Mouse (Mus musculus): ENCODE results near the gene Serpina1c. TPM values are rescaled to one million over a fixed set of nuclear protein-coding genes. Genes with fewer than 3 reads are reported as not detected.
"Not testable (repeated sequence)": the region's sequence is repeated elsewhere in the genome, so short reads cannot be mapped to it uniquely, and the experiment has no call there.

The Serpina1c gene
- polyA plus RNA-seq (2012; rRNA removed), result 2.0 and 6.3 TPM in 2 replicates

DNA sequence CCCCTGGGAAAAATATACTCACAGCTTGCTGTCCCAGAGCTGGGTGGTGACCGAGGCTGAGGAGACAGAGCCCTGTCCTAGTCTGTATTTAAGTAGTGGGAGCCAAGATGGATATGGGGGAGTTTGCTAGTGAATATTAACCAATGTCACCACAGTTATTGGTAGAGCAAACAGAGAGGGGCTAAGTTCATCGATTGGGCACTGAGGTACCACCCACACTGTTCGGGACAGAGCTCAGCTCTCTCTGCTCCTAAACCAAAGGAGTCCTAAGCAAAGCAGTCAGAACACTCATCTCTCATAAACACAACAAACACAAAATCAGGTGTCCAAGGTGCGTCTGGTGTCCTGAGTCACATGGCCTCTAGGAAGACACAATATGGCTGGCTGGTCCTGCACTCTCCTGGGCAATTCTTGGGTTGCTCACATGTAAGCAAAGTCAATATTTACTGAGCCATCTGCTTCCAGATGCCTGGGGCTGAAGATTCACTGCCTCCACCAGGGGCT, at the start of gene Serpina1c:
Gene Serpina1c (minus strand): TSS at position 51 of the 504 bp plus-strand sequence.
- H3K4me1 ChIP-seq (ENCODE audit: control insufficient read depth, insufficient read depth, low read length); H3K4me3 ChIP-seq (replicated peaks; ENCODE audit: extremely low read depth, low read depth, low read length); DNase-seq: not testable (repeated sequence)
- 71% methylated on average over 4 of the region's 4 CpGs for WGBS

DNA sequence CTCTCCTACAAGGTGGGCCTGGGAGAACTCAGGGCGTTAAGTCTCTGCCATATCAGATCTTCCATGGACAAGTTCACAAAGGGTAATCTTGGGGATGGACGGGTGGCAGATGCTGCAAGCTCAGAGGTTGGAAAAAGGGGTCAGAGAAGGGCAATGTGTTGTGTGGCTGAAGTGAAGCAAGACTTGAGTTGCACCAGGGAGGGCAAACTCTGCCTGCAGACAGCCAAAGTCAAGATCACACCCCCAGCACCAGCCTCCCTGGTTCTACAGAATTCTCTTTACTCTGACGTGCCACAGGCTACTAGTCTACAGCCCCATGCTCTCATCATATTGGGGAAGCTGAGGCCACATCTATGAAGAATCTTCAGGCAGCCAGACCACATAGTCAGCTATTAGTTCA, 48.3 kb upstream of the Serpina1c start:
- H3K4me1 ChIP-seq (ENCODE audit: control insufficient read depth, insufficient read depth, low read length); DNase-seq; H3K4me3 ChIP-seq (replicated peaks; ENCODE audit: extremely low read depth, low read depth, low read length): not testable (repeated sequence)
- WGBS, result 66% methylated on average over 3 of the region's 3 CpGs

DNA sequence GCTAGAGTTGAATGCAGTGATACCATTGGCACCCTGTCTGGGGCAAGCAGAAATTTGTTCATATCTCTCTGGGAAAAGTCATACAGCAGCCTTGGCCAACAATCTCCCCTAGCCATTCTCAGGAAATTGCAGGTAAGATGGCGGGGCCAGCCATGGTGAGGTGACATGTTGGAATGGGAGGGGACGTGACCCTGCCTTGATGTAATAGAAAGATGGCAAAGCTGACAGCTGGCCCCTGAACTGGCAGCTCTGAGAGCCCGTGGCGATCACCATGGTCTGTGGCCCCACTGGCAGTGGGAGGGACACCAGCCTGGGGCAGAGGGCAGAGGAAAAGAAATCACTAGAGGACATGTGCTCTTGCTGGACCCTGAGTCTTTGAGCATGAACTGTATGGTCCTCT, 41.6 kb upstream of the Serpina1c start:
- Histone ChIP-seq H3K4me3 (replicated peaks; ENCODE audit: extremely low read depth, low read depth, low read length) (no peak overlapping the region), H3K4me1 (ENCODE audit: control insufficient read depth, insufficient read depth, low read length) (no peaks in the 10 kb centered on the region)
- WGBS, result 78% methylated on average over 4 of the region's 4 CpGs
- no peak for DNase-seq
- TF ChIP-seq CTCF (IDR thresholded peaks at IDR 0.05; ENCODE audit: insufficient read depth, low read length) (no peak), POLR2A (IDR thresholded peaks at IDR 0.05; ENCODE audit: borderline replicate concordance, extremely low read depth, low read depth, low read length) (no peak)

DNA sequence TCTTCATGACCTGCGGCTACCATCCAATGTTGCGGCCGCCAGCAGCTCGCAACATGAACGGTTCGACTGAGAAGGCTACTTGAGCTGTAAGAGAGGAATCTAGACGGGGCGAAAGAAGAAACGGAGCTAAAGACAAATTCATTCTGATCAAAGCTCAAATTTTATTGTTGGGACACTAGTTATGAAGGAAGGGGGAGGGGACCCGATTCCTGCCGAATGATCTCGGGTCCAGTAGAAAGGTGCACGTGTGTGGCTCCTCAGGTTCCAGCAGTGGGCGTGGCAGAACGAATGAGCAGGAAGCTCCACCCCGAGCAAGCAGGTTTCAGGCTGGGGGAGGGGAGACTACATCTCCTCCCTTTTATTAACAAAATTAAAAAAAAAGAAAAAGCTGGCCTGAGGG, 4.5 kb upstream of the Serpina1c start:
- DNase-seq; H3K4me1 ChIP-seq (ENCODE audit: control insufficient read depth, insufficient read depth, low read length); H3K4me3 ChIP-seq (replicated peaks; ENCODE audit: extremely low read depth, low read depth, low read length): not testable (repeated sequence)
- 90% methylated on average over 12 of the region's 16 CpGs for WGBS

DNA sequence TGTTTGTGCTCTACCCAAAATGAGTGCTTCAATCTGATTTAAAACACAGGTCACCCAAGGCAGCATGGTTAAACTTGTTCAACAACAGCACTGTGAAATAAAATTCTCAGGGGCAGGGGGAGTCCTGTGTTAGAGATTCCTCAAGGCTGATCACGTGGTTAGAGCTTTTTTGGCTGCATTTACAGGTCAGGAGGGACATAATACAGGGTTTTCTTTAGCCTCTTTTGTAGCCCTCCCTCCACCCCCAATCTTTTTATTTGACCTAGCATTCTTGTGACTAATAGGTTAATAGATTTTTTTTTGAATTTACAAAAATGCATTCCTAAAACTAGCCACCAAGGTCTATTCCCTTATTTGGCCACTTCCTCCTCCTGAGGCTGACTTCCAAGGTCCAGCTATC, 3.1 kb upstream of the Serpina1c start:
- DNase-seq; H3K4me1 ChIP-seq (ENCODE audit: control insufficient read depth, insufficient read depth, low read length); H3K4me3 ChIP-seq (replicated peaks; ENCODE audit: extremely low read depth, low read depth, low read length): not testable (repeated sequence)
- 22% methylated on average over 1 of the region's 1 CpGs for WGBS

DNA sequence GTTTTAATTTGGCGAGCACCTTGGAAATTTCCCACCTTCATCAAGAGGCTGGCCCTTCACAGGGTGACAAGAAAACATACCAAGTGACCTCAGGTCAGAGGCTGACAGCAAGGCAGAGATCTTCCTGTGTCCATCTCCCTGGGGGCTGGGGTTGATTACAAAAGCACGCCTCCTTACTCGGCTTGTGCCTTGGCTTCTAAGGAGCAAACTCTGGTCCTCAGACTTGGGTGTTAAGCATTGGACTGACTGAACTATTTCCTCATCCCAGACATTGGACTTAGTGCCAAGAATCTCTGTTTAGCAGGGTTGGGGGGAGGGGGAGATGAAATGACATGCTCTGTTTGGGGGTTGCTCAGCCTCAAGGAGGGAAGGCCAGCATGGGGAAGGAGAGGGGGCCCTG, 2.8 kb downstream of the Serpina1c start:
- not testable (repeated sequence) for DNase-seq; H3K4me3 ChIP-seq (replicated peaks; ENCODE audit: extremely low read depth, low read depth, low read length); H3K4me1 ChIP-seq (ENCODE audit: control insufficient read depth, insufficient read depth, low read length)
- 75% methylated on average over 3 of the region's 3 CpGs for WGBS

DNA sequence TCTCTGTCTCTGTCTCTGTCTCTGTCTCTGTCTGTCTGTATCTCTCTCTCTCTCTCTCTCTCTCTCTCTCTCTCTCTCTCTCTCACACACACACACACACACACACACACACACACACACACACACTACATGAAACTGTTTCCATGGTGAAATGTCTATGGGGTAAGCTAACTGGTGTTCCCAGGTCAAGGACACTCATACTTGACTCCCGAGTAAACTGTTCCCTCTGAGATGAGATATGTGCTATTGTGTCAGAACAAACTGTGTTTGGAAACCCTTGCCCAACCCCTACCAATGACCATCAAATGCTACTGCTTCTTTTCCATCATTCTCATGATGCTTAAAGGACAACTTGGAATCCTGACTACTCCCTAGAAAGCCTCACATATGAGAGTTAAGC, 37.8 kb downstream of the Serpina1c start:
- not testable (repeated sequence) for DNase-seq; H3K4me1 ChIP-seq (ENCODE audit: control insufficient read depth, insufficient read depth, low read length); H3K4me3 ChIP-seq (replicated peaks; ENCODE audit: extremely low read depth, low read depth, low read length)
- 54% methylated on average over 1 of the region's 1 CpGs for WGBS

DNA sequence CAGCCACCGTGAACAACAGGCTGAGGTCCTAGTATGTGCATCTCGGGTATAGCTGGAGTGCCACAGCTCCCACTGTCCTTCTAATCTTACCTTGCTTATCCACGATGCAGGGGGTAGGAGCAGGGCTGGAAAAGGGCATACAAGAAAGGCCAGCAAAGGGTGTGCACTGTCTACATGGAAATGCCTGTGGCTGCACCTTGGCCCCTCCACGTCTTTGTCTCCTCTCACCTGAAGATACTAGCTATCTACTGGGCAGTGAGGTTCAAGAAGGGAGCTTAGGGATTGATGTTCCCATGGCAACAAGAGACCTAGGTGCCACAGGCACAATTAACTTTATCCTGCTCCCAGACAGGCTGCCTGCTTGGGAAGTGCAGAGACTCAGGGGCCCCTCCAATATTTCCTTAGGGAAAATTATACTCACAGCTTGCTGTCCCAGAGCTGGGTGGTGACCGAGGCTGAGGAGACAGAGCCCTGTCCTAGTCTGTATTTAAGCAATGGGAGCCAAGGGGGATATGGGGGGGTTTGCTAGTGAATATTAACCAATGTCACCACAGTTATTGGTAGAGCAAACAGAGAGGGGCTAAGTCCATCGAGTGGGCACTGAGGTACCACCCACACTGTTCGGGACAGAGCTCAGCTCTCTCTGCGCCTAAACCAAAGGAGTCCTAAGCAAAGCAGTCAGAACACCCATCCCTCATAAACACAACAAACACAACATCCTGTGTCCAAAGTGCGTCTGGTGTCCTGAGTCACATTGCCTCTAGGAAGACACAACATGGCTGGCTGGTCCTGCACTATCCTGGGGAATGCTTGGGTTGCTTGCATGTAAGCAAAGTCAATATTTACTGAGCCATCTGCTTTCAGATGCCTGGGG, 41.3 kb downstream of the Serpina1c start, which contains the start of gene Serpina1a:
Gene Serpina1a (minus strand): TSS at position 462 of the 874 bp plus-strand sequence.
- DNase-seq; H3K4me3 ChIP-seq (replicated peaks; ENCODE audit: extremely low read depth, low read depth, low read length); H3K4me1 ChIP-seq (ENCODE audit: control insufficient read depth, insufficient read depth, low read length): not testable (repeated sequence)
- WGBS, result 69% methylated on average over 9 of the region's 9 CpGs

DNA sequence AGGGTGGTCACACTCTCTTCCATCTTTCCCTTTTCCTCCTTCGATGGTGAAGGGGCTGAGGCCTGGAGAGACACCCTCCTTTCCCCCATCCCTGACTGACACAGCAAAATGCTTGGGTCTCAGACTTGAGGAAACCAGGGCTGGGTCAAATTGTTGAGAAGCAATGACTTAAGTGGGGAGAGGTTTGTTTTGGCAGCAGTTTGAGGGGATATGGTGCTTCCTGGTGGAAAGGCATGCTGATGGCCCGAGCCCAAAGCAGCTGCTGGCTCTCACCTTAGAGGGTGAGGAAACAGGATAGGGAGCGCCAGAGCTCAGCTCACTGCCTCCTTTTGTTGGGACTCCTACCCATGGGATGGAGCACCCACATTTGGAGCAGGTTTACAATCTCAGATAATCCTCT, 43.7 kb downstream of the Serpina1c start:
- H3K4me1 ChIP-seq (ENCODE audit: control insufficient read depth, insufficient read depth, low read length), result no peaks in the 10 kb centered on the region
- 54% methylated on average over 3 of the region's 3 CpGs for WGBS
- TF ChIP-seq POLR2A (IDR thresholded peaks at IDR 0.05; ENCODE audit: borderline replicate concordance, extremely low read depth, low read depth, low read length), result no peak
- TF ChIP-seq CTCF (IDR thresholded peaks at IDR 0.05; ENCODE audit: insufficient read depth, low read length), result no peak
- no peak for DNase-seq
- no peak overlapping the region for H3K4me3 ChIP-seq (replicated peaks; ENCODE audit: extremely low read depth, low read depth, low read length)

DNA sequence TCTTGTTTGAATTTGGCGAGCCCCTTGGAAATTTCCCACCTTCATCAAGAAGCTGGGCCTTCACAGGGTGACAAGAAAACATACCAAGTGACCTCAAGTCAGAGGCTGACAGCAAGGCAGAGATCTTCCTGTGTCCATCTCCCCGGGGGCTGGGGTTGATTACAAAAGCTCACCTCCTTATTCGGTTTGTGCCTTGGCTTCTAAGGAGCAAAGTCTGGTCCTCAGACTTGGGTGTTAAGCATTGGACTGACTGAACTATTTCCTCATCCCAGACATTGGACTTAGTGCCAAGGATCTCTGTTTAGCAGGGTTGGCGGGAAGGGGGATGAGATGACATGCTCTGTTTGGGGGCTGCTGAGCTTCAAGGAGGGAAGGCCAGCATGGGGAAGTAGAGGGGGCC, 44.1 kb downstream of the Serpina1c start:
- H3K4me3 ChIP-seq (replicated peaks; ENCODE audit: extremely low read depth, low read depth, low read length); DNase-seq; H3K4me1 ChIP-seq (ENCODE audit: control insufficient read depth, insufficient read depth, low read length): not testable (repeated sequence)
- 63% methylated on average over 3 of the region's 4 CpGs for WGBS

DNA sequence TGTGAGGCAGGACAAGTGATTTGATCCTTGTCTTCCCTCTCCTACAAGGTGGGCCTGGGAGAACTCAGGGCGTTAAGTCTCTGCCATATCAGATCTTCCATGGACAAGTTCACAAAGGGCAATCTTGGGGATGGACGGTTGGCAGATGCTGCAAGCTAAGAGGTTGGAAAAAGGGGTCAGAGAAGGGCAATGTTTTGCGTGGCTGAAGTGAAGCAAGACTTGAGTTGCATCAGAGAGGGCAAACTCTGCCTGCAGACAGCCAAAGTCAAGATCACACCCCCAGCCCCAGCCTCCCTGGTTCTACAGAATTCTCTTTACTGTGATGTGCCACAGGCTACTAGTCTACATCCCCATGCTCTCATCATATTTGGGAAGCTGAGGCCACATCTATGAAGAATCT, 45.1 kb downstream of the Serpina1c start:
- not testable (repeated sequence) for DNase-seq; H3K4me1 ChIP-seq (ENCODE audit: control insufficient read depth, insufficient read depth, low read length); H3K4me3 ChIP-seq (replicated peaks; ENCODE audit: extremely low read depth, low read depth, low read length)
- 64% methylated on average over 3 of the region's 3 CpGs for WGBS

DNA sequence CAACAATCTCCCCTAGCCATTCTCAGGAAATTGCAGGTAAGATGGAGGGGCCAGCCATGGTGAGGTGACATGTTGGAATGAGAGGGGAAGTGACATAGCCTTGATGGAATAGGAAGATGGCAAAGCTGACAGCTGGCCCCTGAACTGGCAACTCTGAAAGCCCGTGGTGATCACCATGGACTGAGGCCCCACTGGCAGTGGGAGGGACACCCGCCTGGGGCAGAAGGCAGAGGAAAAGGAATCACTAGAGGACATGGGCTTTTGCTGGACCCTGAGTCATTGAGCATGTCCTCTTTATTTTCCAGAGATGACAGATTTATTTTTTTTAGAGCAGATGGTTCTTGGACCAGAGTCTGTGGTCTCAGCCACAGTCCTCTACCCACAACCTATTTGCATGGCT, 51.7 kb downstream of the Serpina1c start:
- not testable (repeated sequence) for H3K4me3 ChIP-seq (replicated peaks; ENCODE audit: extremely low read depth, low read depth, low read length); H3K4me1 ChIP-seq (ENCODE audit: control insufficient read depth, insufficient read depth, low read length); DNase-seq
- WGBS, result 79% methylated on average over 2 of the region's 2 CpGs

Other genes starting within 250 kb of the Serpina1c start
- 0.07 TPM in 1 of 2 replicates, not detected in the other for gene Serpina6, start 247.7 kb downstream of the Serpina1c start, polyA plus RNA-seq (2012; rRNA removed)
- not detected in 2 replicates for gene Serpina16, start 228.7 kb downstream of the Serpina1c start, polyA plus RNA-seq (2012; rRNA removed)
- gene Serpina1f, start 209.4 kb downstream of the Serpina1c start, polyA plus RNA-seq (2012; rRNA removed), result not detected in 2 replicates
- 0.91 and 2.6 TPM in 2 replicates for gene Serpina1d, start 131.3 kb downstream of the Serpina1c start, polyA plus RNA-seq (2012; rRNA removed)
- gene Serpina1b, start 74.5 kb downstream of the Serpina1c start, polyA plus RNA-seq (2012; rRNA removed), result 1.1 and 5.0 TPM in 2 replicates
- gene Serpina1a, start 41.3 kb downstream of the Serpina1c start, polyA plus RNA-seq (2012; rRNA removed), result 0.75 and 2.3 TPM in 2 replicates
- gene Serpina1e, start 54.1 kb upstream of the Serpina1c start, polyA plus RNA-seq (2012; rRNA removed), result 1.8 and 2.9 TPM in 2 replicates
- 0.15 TPM in 1 of 2 replicates, not detected in the other for gene Serpina11, start 85.1 kb upstream of the Serpina1c start, polyA plus RNA-seq (2012; rRNA removed)
- gene Serpina9, start 108.9 kb upstream of the Serpina1c start, polyA plus RNA-seq (2012; rRNA removed), result 1.4 and 2.7 TPM in 2 replicates
- gene Serpina12, start 139.6 kb upstream of the Serpina1c start, polyA plus RNA-seq (2012; rRNA removed), result 0.12 TPM in 1 of 2 replicates, not detected in the other
- gene Serpina5, start 196.2 kb upstream of the Serpina1c start, polyA plus RNA-seq (2012; rRNA removed), result not detected in 2 replicates
- gene Serpina3a, start 207.8 kb upstream of the Serpina1c start, polyA plus RNA-seq (2012; rRNA removed), result not detected in 2 replicates
- gene Serpina3b, start 223.1 kb upstream of the Serpina1c start, polyA plus RNA-seq (2012; rRNA removed), result 0.15 TPM in 1 of 2 replicates, not detected in the other
- gene Serpina3c, start 249.0 kb upstream of the Serpina1c start, polyA plus RNA-seq (2012; rRNA removed), result 7.3 and 12.0 TPM in 2 replicates

All from lung, adult 2 months (tissue).